Mouse (Mus musculus) intestine, embryonic 15.5 days (tissue): ENCODE data around the gene Nav1. TPM values are rescaled to one million over a fixed set of nuclear protein-coding genes. Genes with fewer than 3 reads are reported as not detected.

Experiments used
- ATAC-seq: fragments of 200-750 bp; cut with Nextera tagmentation; 2 replicates; pipeline ENCODE4 v1.8.0; 2017; ENCODE audit warnings: moderate TSS enrichment, moderate library complexity
- H3K27ac ChIP-seq: fragments of 300-500 bp; sonication (generic); 2 replicates; pipeline ENCODE4 v1.5.1; 2015; ENCODE audit warnings: mild to moderate bottlenecking, inconsistent platforms
- H3K27me3 ChIP-seq: fragments of 300-500 bp; sonication (generic); replicated peaks from 2 replicates; pipeline ENCODE4 v1.6.1; 2015; ENCODE audit warnings: inconsistent platforms
- H3K36me3 ChIP-seq: fragments of 300-500 bp; sonication (generic); 2 replicates; pipeline ENCODE4 v1.6.1; 2015; ENCODE audit warnings: inconsistent platforms
- H3K4me1 ChIP-seq: fragments of 300-500 bp; sonication (generic); replicated peaks from 2 replicates; pipeline ENCODE4 v1.6.1; 2015; ENCODE audit warnings: inconsistent platforms
- H3K4me2 ChIP-seq: fragments of 300-500 bp; sonication (generic); replicated peaks from 2 replicates; pipeline ENCODE4 v1.6.1; 2015; ENCODE audit warnings: mild to moderate bottlenecking, inconsistent platforms
- H3K4me3 ChIP-seq: fragments of 300-500 bp; sonication (generic); replicated peaks from 2 replicates; pipeline ENCODE4 v1.5.1; 2015; ENCODE audit warnings: inconsistent platforms
- H3K9ac ChIP-seq: fragments of 300-500 bp; sonication (generic); 2 replicates; pipeline ENCODE4 v1.6.1; 2015; ENCODE audit warnings: inconsistent platforms
- H3K9me3 ChIP-seq: fragments of 300-500 bp; sonication (generic); 2 replicates; pipeline ENCODE4 v1.6.1; 2016; ENCODE audit warnings: inconsistent platforms
- WGBS: fragments of 180-500 bp; shearing (Covaris S2); methylation state at CpG from one replicate; pipeline ENCODE4 v1.1.7; 2015; 5-methylcytosine and 5-hydroxymethylcytosine counted together
- polyA plus RNA-seq: library from polyadenylated mRNA; unstranded; fragments of >200 nt; fragmentation: Nextera tagmentation; extraction: Ambion mirVana; gene quantifications from 2 replicates; pipeline ENCODE4 v1.2.1, GENCODE M21; 2015

Gene Nav1
- polyA plus RNA-seq, 1 experiment from 2014 or later = 11.5 TPM

GRCm38 (mm10) chr1:135550886-135551285, 56.2 kb downstream of the Nav1 start:
- no peak for ATAC-seq
- H3K36me3 ChIP-seq = no peaks in the 10 kb centered on the region
- WGBS = 73% methylated on average over 3 of the region's 3 CpGs

GRCm38 (mm10) chr1:135548750-135549149, 58.3 kb downstream of the Nav1 start:
- Histone ChIP-seq H3K27ac (no peak overlapping the region), H3K4me2 (no peak overlapping the region), H3K4me1 (peaks cover 12% of the 10 kb centered on the region; the same call in 1 of the 2 replicates), H3K36me3 (no peaks in the 10 kb centered on the region), H3K4me3 (no peak overlapping the region), H3K9me3 (no peaks in the 10 kb centered on the region), H3K27me3 (no peaks in the 10 kb centered on the region), H3K9ac (no peak overlapping the region)
- ATAC-seq = peak; percentile 44
- WGBS = 53% methylated on average over 9 of the region's 9 CpGs

More at GRCm38 (mm10) chr1:135550886-135551285, 56.2 kb downstream of the Nav1 start:
- H3K9ac ChIP-seq = no peak overlapping the region
- H3K4me3 ChIP-seq = no peak overlapping the region
- peaks cover 24% of the 10 kb centered on the region; the same call in 1 of the 2 replicates for H3K4me1 ChIP-seq
- no peak overlapping the region for H3K4me2 ChIP-seq
- no peaks in the 10 kb centered on the region for H3K9me3 ChIP-seq
- no peaks in the 10 kb centered on the region for H3K27me3 ChIP-seq
- H3K27ac ChIP-seq = no peak overlapping the region

DNA sequence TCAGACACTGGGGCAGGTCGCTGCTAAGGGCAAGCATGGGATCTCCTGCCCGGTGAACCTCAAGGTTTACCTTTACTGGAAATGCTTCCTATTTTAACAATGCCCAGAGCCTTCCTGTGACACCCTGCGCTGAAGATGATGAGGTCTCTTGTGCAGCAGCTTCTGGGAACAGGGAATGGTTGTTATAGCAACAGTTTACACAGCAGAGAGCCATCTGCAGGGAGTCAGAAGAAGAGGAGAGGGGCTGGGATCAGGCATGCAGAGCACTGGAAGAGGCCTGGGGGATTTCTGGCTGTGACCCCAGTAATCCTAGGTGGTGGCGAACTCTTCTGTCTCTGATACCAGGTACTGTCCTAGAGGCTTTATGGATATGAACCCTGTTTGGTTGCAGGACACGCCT, 61.0 kb downstream of the Nav1 start:
- Histone ChIP-seq H3K27ac (no peak overlapping the region), H3K27me3 (no peaks in the 10 kb centered on the region), H3K36me3 (no peaks in the 10 kb centered on the region), H3K4me3 (no peak overlapping the region), H3K4me2 (no peak overlapping the region), H3K9me3 (no peaks in the 10 kb centered on the region), H3K9ac (no peak overlapping the region), H3K4me1 (peaks cover 19% of the 10 kb centered on the region)
- no peak for ATAC-seq
- WGBS = 40% methylated on average over 5 of the region's 5 CpGs

DNA sequence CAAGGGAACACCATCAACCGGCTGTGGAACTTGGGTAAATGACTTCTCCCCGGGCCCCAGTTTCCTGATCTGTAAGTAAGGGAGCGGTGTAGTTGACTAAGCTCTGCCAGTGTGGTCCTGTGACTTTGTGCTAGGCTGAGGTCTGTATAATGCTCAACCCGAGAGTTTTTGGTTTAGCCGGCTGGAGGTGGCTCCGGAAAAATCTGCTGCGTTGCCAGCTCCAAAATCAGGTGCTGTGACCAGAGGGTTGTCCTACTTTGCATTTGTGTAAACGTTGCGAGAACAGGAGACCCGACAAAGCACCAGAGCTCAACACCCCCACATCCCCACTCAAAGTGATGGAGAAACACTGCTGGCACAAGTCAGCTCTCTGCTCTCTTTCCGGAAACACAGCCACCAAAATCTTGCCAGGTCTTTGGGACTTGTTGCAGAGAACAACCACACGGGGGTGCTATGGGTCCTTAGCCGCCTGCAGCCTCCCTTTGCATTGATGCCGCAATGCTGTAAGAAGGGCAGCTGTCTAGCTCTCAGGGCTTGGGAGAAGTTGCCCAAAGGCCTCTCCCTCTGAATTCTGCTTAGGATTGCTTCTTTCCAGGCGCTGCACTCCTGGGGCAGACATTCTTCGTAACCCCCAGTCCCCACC, 62.5 kb downstream of the Nav1 start:
- no peak overlapping the region for H3K4me2 ChIP-seq
- H3K27me3 ChIP-seq = no peaks in the 10 kb centered on the region
- H3K9me3 ChIP-seq = no peaks in the 10 kb centered on the region
- H3K9ac ChIP-seq = no peak overlapping the region
- H3K36me3 ChIP-seq = no peaks in the 10 kb centered on the region
- no peak overlapping the region for H3K27ac ChIP-seq
- no peak overlapping the region for H3K4me3 ChIP-seq
- peaks cover 18% of the 10 kb centered on the region for H3K4me1 ChIP-seq
- 43% methylated on average over 16 of the region's 16 CpGs for WGBS
- ATAC-seq = peak; percentile 34

GRCm38 (mm10) chr1:135542841-135543810, 64.0 kb downstream of the Nav1 start:
- no peaks in the 10 kb centered on the region for H3K9me3 ChIP-seq
- H3K27me3 ChIP-seq = no peaks in the 10 kb centered on the region
- no peak for ATAC-seq
- H3K27ac ChIP-seq = 0 out of 2 replicates have a peak overlapping the region, but pooled peaks have one; percentile 22
- no peak overlapping the region for H3K4me3 ChIP-seq
- H3K4me1 ChIP-seq = peaks cover 16% of the 10 kb centered on the region
- H3K4me2 ChIP-seq = no peak overlapping the region
- H3K36me3 ChIP-seq = no peaks in the 10 kb centered on the region
- 53% methylated on average over 12 of the region's 12 CpGs for WGBS
- no peak overlapping the region for H3K9ac ChIP-seq

GRCm38 (mm10) chr1:135542080-135542479, 65.0 kb downstream of the Nav1 start:
- H3K9ac ChIP-seq = no peak overlapping the region
- H3K27ac ChIP-seq = no peak overlapping the region

GRCm38 (mm10) chr1:135540270-135540669, 66.8 kb downstream of the Nav1 start:
- no peak overlapping the region for H3K27ac ChIP-seq
- no peaks in the 10 kb centered on the region for H3K9me3 ChIP-seq
- no peak overlapping the region for H3K9ac ChIP-seq
- H3K27me3 ChIP-seq = no peaks in the 10 kb centered on the region
- H3K4me3 ChIP-seq = no peak overlapping the region
- no peak overlapping the region for H3K4me2 ChIP-seq
- peak; percentile 79 for ATAC-seq
- peaks cover 32% of the 10 kb centered on the region for H3K4me1 ChIP-seq
- WGBS = 28% methylated on average over 4 of the region's 4 CpGs
- H3K36me3 ChIP-seq = no peaks in the 10 kb centered on the region

More at GRCm38 (mm10) chr1:135542080-135542479, 65.0 kb downstream of the Nav1 start:
- ATAC-seq = no peak
- no peaks in the 10 kb centered on the region for H3K27me3 ChIP-seq
- no peaks in the 10 kb centered on the region for H3K9me3 ChIP-seq
- 87% methylated on average over 9 of the region's 9 CpGs for WGBS
- H3K36me3 ChIP-seq = no peaks in the 10 kb centered on the region
- H3K4me2 ChIP-seq = no peak overlapping the region
- H3K4me1 ChIP-seq = peaks cover 17% of the 10 kb centered on the region
- H3K4me3 ChIP-seq = no peak overlapping the region

DNA sequence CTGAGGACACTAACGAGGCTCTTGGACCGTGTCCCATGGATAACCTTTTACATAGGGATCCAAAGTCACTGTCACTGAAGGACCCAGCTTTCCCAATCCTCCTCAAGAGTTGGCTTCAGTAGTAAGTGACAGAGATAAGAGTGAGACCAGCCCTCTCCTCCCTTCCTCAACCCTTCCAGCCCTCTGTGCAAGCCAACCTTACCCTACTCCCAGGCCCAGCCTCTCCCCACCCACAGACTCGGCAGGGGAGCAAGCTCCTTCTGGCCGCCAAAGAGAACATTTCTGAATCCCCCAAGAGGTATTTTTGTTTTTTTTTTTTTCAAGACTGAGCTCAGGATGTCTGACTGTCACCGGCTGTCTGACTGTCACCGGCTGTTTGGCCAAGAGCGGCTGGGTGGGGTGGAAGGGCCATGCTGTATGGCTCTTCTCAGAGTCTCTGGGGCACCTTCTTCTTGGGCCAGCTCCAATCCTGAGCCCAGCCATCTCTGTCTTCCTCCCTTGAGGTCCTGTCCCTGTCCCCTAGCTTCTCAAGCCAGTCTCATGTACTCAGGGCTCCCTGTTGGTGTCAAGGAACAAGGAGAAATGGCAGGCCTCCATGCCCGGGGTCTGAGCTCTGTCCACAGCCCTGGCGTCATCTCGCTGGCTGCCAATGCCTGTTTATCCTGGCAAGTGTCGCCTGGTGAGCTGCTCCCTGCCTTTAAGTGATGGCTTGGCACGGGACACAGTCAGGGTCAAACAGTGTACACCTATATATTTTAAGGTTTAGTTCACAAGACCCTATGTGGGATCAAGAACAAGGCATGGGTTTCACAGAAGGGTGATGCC, 68.4 kb downstream of the Nav1 start:
- Histone ChIP-seq H3K4me2 (no peak overlapping the region), H3K4me1 (peaks cover 41% of the 10 kb centered on the region), H3K36me3 (no peaks in the 10 kb centered on the region), H3K9ac (no peak overlapping the region), H3K4me3 (no peak overlapping the region), H3K27ac (no peak overlapping the region), H3K27me3 (no peaks in the 10 kb centered on the region), H3K9me3 (no peaks in the 10 kb centered on the region)
- WGBS = 80% methylated on average over 12 of the region's 12 CpGs
- ATAC-seq = no peak

GRCm38 (mm10) chr1:135536822-135537221, 70.3 kb downstream of the Nav1 start:
- no peak for ATAC-seq
- Histone ChIP-seq H3K9ac (no peak overlapping the region), H3K4me1 (peaks cover 33% of the 10 kb centered on the region), H3K36me3 (0 out of 2 replicates have a peak, but pooled peaks cover 2% of the 10 kb centered on the region), H3K27me3 (no peaks in the 10 kb centered on the region), H3K9me3 (no peaks in the 10 kb centered on the region), H3K4me2 (no peak overlapping the region), H3K27ac (peak overlapping the region; percentile 42; the same call in 1 of the 2 replicates), H3K4me3 (no peak overlapping the region)
- WGBS = 97% methylated on average over 7 of the region's 7 CpGs

GRCm38 (mm10) chr1:135536326-135536725, 70.8 kb downstream of the Nav1 start:
- H3K27ac ChIP-seq = peak overlapping the region; percentile 42
- H3K4me2 ChIP-seq = 0 out of 2 replicates have a peak overlapping the region, but pooled peaks have one; percentile 3

GRCm38 (mm10) chr1:135535256-135535655, 71.8 kb downstream of the Nav1 start:
- Histone ChIP-seq H3K36me3 (0 out of 2 replicates have a peak, but pooled peaks cover 2% of the 10 kb centered on the region), H3K4me2 (no peak overlapping the region), H3K27ac (peak overlapping the region; percentile 42), H3K4me1 (peaks cover 45% of the 10 kb centered on the region), H3K9ac (no peak overlapping the region), H3K27me3 (no peaks in the 10 kb centered on the region), H3K4me3 (no peak overlapping the region), H3K9me3 (no peaks in the 10 kb centered on the region)
- peak; percentile 64 for ATAC-seq
- WGBS = 17% methylated on average over 4 of the region's 4 CpGs

More at GRCm38 (mm10) chr1:135536326-135536725, 70.8 kb downstream of the Nav1 start:
- Histone ChIP-seq H3K36me3 (0 out of 2 replicates have a peak, but pooled peaks cover 2% of the 10 kb centered on the region), H3K9ac (no peak overlapping the region), H3K4me1 (peaks cover 38% of the 10 kb centered on the region), H3K9me3 (no peaks in the 10 kb centered on the region), H3K4me3 (no peak overlapping the region), H3K27me3 (no peaks in the 10 kb centered on the region)
- ATAC-seq = peak; percentile 21; the same call in 1 of the 2 replicates
- WGBS = 36% methylated on average over 2 of the region's 2 CpGs
